In the genomic region with DNA sequence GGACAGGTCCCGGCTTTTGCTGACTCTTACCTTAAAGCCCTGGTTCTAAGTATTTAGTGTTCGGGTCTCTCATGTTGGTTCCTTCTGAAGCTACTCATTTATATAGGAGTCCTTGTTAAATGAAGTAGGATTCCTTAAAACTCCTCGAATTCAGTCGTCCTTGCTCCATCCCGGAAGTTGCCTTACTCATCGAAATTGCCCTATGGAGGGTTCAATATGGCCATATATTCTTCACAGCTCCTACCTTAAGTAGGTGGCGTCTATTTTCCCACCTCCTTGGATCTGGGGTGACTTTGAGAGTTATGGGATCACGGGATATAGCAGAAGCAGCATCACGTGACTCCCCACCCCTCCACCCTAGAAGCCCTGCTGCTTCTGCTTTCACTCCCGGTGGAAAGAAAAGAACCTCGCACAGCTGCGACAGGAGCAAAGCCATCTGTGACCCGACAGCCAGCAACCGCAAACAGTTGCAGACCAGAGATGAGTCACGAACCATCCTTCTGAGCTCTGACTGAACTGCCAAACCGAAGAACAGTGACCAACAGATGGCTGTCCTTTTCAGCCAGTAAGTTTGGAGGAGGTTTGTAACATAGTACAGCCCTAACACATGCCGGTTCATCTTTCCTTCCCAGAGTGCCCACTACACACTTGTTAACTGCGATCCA, we compare ENCODE assay signal across 8 mouse cellular contexts. TPM values are rescaled to one million over a fixed set of nuclear protein-coding genes. Genes with fewer than 3 reads are reported as not detected.
DNase-seq lines count a peak whose midpoint lies in the region; ATAC-seq and TF ChIP-seq lines count a peak whose summit lies in the region.

No protein-coding gene starts in this region.

- no peaks in the 10 kb centered on the region for H3K36me3 ChIP-seq in limb, embryonic 11.5 days (ENCODE audit: control insufficient read depth, insufficient read depth, low read length)
- no peaks in the 10 kb centered on the region for H3K36me3 ChIP-seq in limb, embryonic 10.5 days
- H3K36me3 ChIP-seq in heart, embryonic 16.5 days (ENCODE audit: control insufficient read depth, insufficient read depth) = no peaks in the 10 kb centered on the region
- H3K36me3 ChIP-seq in liver, embryonic 14.5 days (replicated peaks; ENCODE audit: control insufficient read depth, insufficient read depth, low read depth) = no peaks in the 10 kb centered on the region

- H3K9me3 ChIP-seq in limb, embryonic 11.5 days (ENCODE audit: control insufficient read depth, low read length) = no peaks in the 10 kb centered on the region
- H3K9me3 ChIP-seq in limb, embryonic 10.5 days (replicated peaks) = no peaks in the 10 kb centered on the region
- no peaks in the 10 kb centered on the region for H3K9me3 ChIP-seq in heart, embryonic 16.5 days (replicated peaks; ENCODE audit: control insufficient read depth, low read length)
- H3K9me3 ChIP-seq in liver, embryonic 14.5 days (ENCODE audit: control insufficient read depth, low read length) = no peaks in the 10 kb centered on the region

- ATAC-seq in limb, embryonic 11.5 days (ENCODE audit: insufficient number of reproducible peaks, low FRiP score, low TSS enrichment, low read depth) = no peak
- peak; percentile 71 for ATAC-seq in heart, embryonic 16.5 days (replicated peaks; ENCODE audit: extremely low read depth, insufficient read depth, low FRiP score)
- peak; percentile 43; the same call in 1 of the 2 replicates for ATAC-seq in liver, embryonic 14.5 days (ENCODE audit: insufficient read depth)

- 65% methylated on average over 18 of the region's 18 CpGs for WGBS in limb, embryonic 11.5 days
- 66% methylated on average over 18 of the region's 18 CpGs for WGBS in limb, embryonic 10.5 days
- 48% methylated on average over 18 of the region's 18 CpGs for WGBS in heart, embryonic 16.5 days
- WGBS in liver, embryonic 14.5 days (ENCODE audit: insufficient replicate concordance) = 35% methylated on average over 18 of the region's 18 CpGs

- H3K27me3 ChIP-seq in limb, embryonic 11.5 days (ENCODE audit: control insufficient read depth, insufficient read depth, low read length) = no peaks in the 10 kb centered on the region
- no peaks in the 10 kb centered on the region for H3K27me3 ChIP-seq in limb, embryonic 10.5 days (ENCODE audit: low read depth, poor library complexity, severe bottlenecking)
- no peaks in the 10 kb centered on the region for H3K27me3 ChIP-seq in heart, embryonic 16.5 days (ENCODE audit: control insufficient read depth, insufficient read depth, low read length)
- H3K27me3 ChIP-seq in liver, embryonic 14.5 days (ENCODE audit: control insufficient read depth, insufficient read depth, low read length) = no peaks in the 10 kb centered on the region

- 0 out of 2 replicates have a peak overlapping the region, but pooled peaks have one; percentile 12 for H3K9ac ChIP-seq in limb, embryonic 11.5 days (ENCODE audit: low read length)
- H3K9ac ChIP-seq in heart, embryonic 16.5 days (ENCODE audit: low read length) = 0 out of 2 replicates have a peak overlapping the region, but pooled peaks have one; percentile 26
- H3K9ac ChIP-seq in liver, embryonic 14.5 days (replicated peaks) = no peak overlapping the region

- TF ChIP-seq EP300 in liver, embryonic 14.5 days (IDR thresholded peaks at IDR 0.05; ENCODE audit: low read depth) = no peak

- no peak for DNase-seq in limb, embryonic 11.5 days (ENCODE audit: low spot score)
- no peak for DNase-seq in limb, embryonic 10.5 days (ENCODE audit: low spot score)
- peak; percentile 11 for DNase-seq in embryo, embryonic 11.5 days (ENCODE audit: low read depth, low spot score)
- DNase-seq in kidney, postnatal 14 days = peak; percentile 29
- DNase-seq in liver, embryonic 14.5 days (ENCODE audit: low read depth in 3 of 3, low spot score in 3 of 3) = peak; percentile 7 to 26 (median 12)
- peak; percentile 25 for DNase-seq in neural tube, embryonic 10.5 days (ENCODE audit: extremely low spot score, low spot score)
- DNase-seq in thymus, postnatal 36 days = peak; percentile 34 to 58

- no peaks in the 10 kb centered on the region for H3K4me1 ChIP-seq in limb, embryonic 11.5 days (ENCODE audit: control insufficient read depth, insufficient read depth, low read length)
- H3K4me1 ChIP-seq in limb, embryonic 10.5 days = peaks cover 8% of the 10 kb centered on the region; the same call in 1 of the 2 replicates
- no peaks in the 10 kb centered on the region; the same call in 1 of the 2 replicates for H3K4me1 ChIP-seq in heart, embryonic 16.5 days (ENCODE audit: control insufficient read depth, insufficient read depth, low read length)
- peaks cover 0 to 2% of the 10 kb centered on the region in 2 experiments; a peak in 1 of 4 replicates for H3K4me1 ChIP-seq in liver, embryonic 14.5 days (replicated peaks; ENCODE audit: control insufficient read depth in 2 of 2, insufficient read depth in 2 of 2, low read length in 1 of 2)

- H3K27ac ChIP-seq in limb, embryonic 11.5 days (replicated peaks; ENCODE audit: low read depth, low read length) = no peak overlapping the region
- H3K27ac ChIP-seq in limb, embryonic 10.5 days = no peak overlapping the region
- peak overlapping the region; percentile 65 for H3K27ac ChIP-seq in heart, embryonic 16.5 days (ENCODE audit: low read length)
- no peak overlapping the region for H3K27ac ChIP-seq in liver, embryonic 14.5 days

- no peak for TF ChIP-seq CTCF in liver, embryonic 14.5 days (IDR thresholded peaks at IDR 0.05; ENCODE audit: low read depth)

- H3K4me2 ChIP-seq in limb, embryonic 11.5 days (ENCODE audit: low read depth, severe bottlenecking) = no peak overlapping the region; the same call in 1 of the 2 replicates
- H3K4me2 ChIP-seq in heart, embryonic 16.5 days (ENCODE audit: low read depth, low read length) = peak overlapping the region; percentile 51
- H3K4me2 ChIP-seq in liver, embryonic 14.5 days (ENCODE audit: low read depth) = peak overlapping the region; percentile 23; the same call in 1 of the 2 replicates

- no peak overlapping the region for H3K4me3 ChIP-seq in limb, embryonic 11.5 days (ENCODE audit: low read depth, low read length)
- no peak overlapping the region for H3K4me3 ChIP-seq in limb, embryonic 10.5 days
- H3K4me3 ChIP-seq in heart, embryonic 16.5 days (ENCODE audit: low read length) = peak overlapping the region; percentile 23
- H3K4me3 ChIP-seq in liver, embryonic 14.5 days (ENCODE audit: insufficient read depth in 1 of 2, low read depth in 2 of 2, low read length in 2 of 2) = no peak overlapping the region

RNA-seq across cellular contexts. Expression of a gene that starts 40.7 kb away (rescaled TPM):
- 0.24 TPM in 1 of 2 replicates, not detected in the other for polyA plus RNA-seq in limb, embryonic 11.5 days (2014; fragmentation: Nextera tagmentation; extraction: Ambion mirVana)
- polyA plus RNA-seq in limb, embryonic 10.5 days (2016; fragmentation: Nextera tagmentation; extraction: Ambion mirVana) = 0.50 TPM in 1 of 2 replicates, not detected in the other
- not detected in 2 replicates for polyA plus RNA-seq in heart, embryonic 16.5 days (2015; fragmentation: Nextera tagmentation; extraction: Ambion mirVana)
- 0.42 and 0.52 TPM in 2 replicates for polyA plus RNA-seq in liver, embryonic 14.5 days (2012; rRNA removed)
- 0.46 TPM in 1 of 2 replicates, not detected in the other for polyA plus RNA-seq in liver, embryonic 14.5 days (2014; fragmentation: Nextera tagmentation; extraction: Ambion mirVana)

RNA-seq across cellular contexts. Expression of a gene that starts 46.7 kb away (rescaled TPM):
- polyA plus RNA-seq in limb, embryonic 11.5 days (2014; fragmentation: Nextera tagmentation; extraction: Ambion mirVana) = 0.65 TPM in 1 of 2 replicates, not detected in the other
- polyA plus RNA-seq in limb, embryonic 10.5 days (2016; fragmentation: Nextera tagmentation; extraction: Ambion mirVana) = not detected in 2 replicates
- polyA plus RNA-seq in heart, embryonic 16.5 days (2015; fragmentation: Nextera tagmentation; extraction: Ambion mirVana) = not detected in 2 replicates
- 1.2 and 1.5 TPM in 2 replicates for polyA plus RNA-seq in liver, embryonic 14.5 days (2012; rRNA removed)
- 1.2 and 1.3 TPM in 2 replicates for polyA plus RNA-seq in liver, embryonic 14.5 days (2014; fragmentation: Nextera tagmentation; extraction: Ambion mirVana)

RNA-seq across cellular contexts. Expression of a gene that starts 52.4 kb away (rescaled TPM):
- polyA plus RNA-seq in limb, embryonic 11.5 days (2014; fragmentation: Nextera tagmentation; extraction: Ambion mirVana) = not detected in 2 replicates
- not detected in 2 replicates for polyA plus RNA-seq in limb, embryonic 10.5 days (2016; fragmentation: Nextera tagmentation; extraction: Ambion mirVana)
- not detected in 2 replicates for polyA plus RNA-seq in heart, embryonic 16.5 days (2015; fragmentation: Nextera tagmentation; extraction: Ambion mirVana)
- 0.88 and 1.1 TPM in 2 replicates for polyA plus RNA-seq in liver, embryonic 14.5 days (2012; rRNA removed)
- polyA plus RNA-seq in liver, embryonic 14.5 days (2014; fragmentation: Nextera tagmentation; extraction: Ambion mirVana) = 0.71 and 0.76 TPM in 2 replicates

RNA-seq across cellular contexts. Expression of a gene that starts 58.5 kb away (rescaled TPM):
- 0.24 and 0.38 TPM in 2 replicates for polyA plus RNA-seq in limb, embryonic 11.5 days (2014; fragmentation: Nextera tagmentation; extraction: Ambion mirVana)
- polyA plus RNA-seq in limb, embryonic 10.5 days (2016; fragmentation: Nextera tagmentation; extraction: Ambion mirVana) = not detected in 2 replicates
- not detected in 2 replicates for polyA plus RNA-seq in heart, embryonic 16.5 days (2015; fragmentation: Nextera tagmentation; extraction: Ambion mirVana)
- 0.92 and 1.4 TPM in 2 replicates for polyA plus RNA-seq in liver, embryonic 14.5 days (2012; rRNA removed)
- polyA plus RNA-seq in liver, embryonic 14.5 days (2014; fragmentation: Nextera tagmentation; extraction: Ambion mirVana) = 0.45 and 1.2 TPM in 2 replicates

Comparison
In these comparisons a context has a peak if more than half of its experiments do, and no peak if none do; other contexts are left out.
1. DNase-seq: peak in embryo, embryonic 11.5 days (single experiment), kidney, postnatal 14 days (single experiment), liver, embryonic 14.5 days (3 of 3), neural tube, embryonic 10.5 days (single experiment) and thymus, postnatal 36 days (2 of 2); none in limb, embryonic 11.5 days (single experiment) and limb, embryonic 10.5 days (single experiment).